Mouse (Mus musculus): ENCODE measurements around the gene Psmd9. TPM values are rescaled to one million over a fixed set of nuclear protein-coding genes. Genes with fewer than 3 reads are reported as not detected.

The Psmd9 gene
- polyA plus RNA-seq, 3 experiments from 2014 or later, result 36.1 to 40.9 (median 39.8) TPM

DNA sequence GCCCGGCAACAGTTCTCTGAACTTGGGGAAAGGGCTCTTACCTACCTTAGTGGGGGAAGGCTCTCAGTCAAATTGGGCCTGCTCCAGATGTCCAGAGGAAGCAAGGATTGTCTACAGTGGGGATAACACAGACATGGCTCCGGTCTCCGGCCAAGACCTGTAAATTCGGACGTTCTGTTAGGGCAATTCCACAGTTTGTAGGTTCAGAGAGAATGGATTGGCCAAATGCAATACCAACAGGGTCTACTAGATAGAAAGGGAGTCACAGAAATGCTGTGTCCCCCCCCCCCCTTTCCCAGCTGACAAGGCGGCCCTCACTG lies 31.3 kb upstream of the Psmd9 start:
- no peak for ATAC-seq

DNA sequence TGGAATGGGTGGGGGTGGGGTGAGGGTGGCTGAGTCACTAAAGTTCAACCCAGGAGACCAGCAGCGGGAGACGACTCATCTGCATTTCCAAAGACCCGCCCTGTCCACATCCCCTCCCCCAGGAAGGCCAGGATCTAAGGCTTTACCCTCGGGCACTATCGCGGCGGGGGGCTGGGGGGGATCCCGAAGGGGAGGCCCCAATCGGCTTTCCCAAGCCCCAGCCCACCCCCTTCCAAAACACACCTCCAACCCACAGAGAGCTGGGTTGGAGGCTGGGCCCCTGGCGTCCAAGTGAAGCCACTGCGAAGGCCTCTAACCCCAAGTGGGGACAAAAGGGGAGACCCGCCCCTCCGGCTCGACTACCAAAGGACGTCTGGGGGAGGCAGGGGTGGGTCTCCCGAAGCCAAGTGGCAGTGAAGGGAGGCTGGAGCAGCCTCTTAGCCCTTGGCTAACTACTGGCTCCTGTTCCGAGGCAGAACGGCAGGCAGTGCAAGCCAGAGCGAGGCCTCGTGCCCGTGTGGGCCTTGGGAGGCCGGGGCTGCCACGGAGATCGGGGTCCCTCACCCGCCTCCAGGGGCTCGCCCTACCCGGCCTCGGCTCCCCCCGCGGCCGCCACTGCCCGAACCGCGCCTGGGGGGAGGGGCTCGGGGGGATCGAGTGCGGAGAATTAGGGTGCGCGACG lies 30.8 kb upstream of the Psmd9 start:
- ATAC-seq, result no peak

DNA sequence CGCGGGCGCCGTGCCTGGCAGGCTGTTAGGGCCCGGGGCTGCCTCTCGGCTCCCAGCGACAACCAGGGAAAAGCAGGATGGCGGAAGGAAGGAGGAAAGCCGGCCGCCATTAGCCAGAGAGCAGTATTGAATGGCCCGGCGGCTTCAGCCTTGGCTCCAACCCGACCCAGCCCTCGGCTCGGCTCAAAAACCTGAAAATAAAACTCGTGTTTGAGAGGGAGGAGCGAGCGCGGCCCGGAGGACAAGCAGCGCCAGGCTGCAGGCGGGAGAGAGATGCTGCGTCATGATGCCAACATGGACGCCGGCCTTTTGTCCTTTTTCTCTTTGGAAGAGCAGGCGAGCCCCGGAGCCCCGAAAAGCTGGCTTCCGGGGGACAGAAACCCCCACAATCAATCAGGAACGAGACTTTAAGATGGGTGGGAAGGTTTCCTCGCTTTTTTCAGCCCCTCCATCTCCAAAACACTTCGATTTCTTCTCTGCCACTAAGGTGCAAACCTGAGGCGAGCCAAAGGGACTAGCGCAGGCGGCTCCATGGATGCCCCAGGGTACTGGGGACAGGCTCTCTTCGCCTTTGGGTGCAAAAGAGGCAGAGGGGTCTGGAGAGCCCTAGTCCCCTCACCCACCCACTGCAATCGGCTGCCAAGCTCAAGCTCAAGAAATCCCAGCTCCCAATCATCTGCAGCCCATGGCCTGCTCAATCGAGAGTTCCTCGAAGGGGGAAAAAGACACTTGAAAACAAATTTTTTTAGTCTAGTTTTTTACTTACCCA lies 30.1 kb upstream of the Psmd9 start:
- ATAC-seq, result peak; percentile 18

DNA sequence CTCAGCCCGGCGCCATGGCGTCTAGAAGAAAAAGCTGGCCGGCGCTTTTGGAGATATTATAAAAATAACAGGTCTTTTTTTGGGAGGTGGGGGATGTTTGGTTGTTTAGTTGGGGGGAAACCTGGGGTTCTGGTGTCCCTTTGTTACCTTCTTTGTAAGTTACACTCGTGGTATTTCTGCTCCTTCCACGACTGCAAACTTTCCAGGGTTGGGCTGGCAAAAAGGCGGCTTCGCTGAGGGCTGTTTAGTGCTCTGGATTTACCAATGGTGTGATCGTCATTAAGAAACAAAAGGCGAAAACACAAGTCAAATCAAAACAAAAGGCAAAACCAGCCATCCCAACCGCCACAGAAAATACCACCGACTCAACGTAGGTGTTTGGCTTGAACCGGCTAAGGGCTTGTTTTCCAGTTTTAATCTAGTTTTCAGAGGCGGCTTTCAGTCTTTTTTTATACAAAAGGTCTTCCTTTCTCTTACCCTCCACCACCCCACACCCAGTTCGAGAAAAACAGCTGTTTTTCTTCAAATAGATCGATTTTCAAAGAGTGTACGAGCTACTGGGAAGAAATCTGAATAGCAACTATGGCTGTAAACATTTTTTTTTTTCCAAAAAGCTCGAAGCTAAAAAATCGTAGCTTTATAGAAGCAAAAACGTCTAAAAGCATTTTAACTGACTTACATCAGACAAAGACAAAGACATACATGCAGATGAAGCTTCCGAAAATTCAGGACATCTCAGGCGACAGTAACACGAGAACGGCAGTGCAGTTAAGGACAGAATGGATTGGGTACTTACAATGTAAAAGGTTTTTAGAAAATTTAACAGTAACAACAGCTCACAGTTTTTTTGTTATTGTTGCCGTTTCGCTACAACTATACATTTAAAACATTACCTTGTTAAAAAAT lies 29.2 kb upstream of the Psmd9 start:
- ATAC-seq, result no peak

DNA sequence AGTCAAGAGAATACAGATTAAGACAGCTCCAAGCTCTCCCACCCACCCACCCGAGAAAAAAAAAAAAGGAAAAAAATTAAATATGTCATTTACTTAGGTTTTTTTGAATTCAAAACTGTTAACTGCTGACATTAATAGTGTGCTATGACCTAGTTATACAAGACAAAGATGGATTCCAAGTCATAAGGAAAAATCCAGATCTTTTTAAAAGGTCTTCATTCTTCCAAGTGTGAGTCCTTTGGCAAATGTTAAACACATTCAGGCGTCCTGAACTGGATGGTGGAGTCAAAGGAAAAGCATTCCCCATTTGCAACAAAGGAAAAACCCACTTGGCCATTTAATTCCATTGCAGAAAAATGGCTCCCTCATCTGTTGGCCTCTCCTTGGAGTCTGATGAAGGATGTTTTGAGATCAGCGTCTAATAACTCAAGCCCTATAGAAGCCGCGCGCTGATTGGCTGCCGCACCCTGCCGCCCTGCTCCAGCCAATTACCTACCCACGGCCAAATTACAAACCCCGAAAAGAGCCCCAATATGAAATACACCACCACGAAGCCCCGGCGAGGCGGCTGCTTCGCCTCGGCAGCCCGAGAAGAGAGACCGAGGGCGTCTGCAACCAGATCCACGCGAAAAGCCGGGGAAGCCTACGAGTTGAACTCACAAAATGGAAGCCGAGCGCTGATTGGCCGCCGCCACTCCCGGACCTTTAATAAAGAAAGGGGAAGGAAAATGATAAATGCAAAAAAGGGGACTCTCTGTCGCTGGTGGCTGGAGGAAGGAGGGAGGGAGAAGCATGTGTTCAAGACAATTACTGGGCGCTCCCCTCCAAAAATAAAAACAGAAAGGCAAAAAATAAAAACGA lies 28.3 kb upstream of the Psmd9 start:
- peak; percentile 79 for ATAC-seq

DNA sequence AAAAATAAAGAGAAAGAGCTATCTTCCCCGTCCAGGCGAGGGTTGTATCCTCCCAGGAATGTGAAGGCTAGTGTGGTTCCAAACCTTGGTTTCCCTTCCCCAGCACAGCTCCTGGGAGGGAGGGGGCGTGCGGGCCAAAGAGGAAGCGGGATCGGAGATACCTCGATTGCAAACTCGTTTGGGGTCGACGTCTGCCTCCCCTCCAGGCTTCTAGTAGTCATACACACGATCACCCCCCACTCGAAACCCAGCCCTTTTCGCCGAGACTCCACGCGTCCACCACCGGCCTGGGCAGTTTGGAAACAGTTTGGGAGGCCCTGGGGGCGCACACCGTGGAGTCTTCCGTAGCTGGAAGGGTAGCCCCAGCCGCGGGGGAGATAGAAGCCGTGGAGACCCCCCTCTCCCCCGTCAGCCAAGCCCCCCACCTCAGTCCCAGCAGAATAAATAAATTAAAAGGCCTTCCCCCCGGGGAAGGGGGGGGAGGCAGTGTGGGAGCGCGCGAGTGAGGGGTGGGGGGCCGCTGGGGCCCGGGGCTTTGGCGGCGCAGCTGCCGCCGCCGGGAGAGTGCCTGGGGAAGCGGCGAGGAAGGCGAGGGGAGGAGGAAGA lies 27.6 kb upstream of the Psmd9 start:
- ATAC-seq, result no peak

DNA sequence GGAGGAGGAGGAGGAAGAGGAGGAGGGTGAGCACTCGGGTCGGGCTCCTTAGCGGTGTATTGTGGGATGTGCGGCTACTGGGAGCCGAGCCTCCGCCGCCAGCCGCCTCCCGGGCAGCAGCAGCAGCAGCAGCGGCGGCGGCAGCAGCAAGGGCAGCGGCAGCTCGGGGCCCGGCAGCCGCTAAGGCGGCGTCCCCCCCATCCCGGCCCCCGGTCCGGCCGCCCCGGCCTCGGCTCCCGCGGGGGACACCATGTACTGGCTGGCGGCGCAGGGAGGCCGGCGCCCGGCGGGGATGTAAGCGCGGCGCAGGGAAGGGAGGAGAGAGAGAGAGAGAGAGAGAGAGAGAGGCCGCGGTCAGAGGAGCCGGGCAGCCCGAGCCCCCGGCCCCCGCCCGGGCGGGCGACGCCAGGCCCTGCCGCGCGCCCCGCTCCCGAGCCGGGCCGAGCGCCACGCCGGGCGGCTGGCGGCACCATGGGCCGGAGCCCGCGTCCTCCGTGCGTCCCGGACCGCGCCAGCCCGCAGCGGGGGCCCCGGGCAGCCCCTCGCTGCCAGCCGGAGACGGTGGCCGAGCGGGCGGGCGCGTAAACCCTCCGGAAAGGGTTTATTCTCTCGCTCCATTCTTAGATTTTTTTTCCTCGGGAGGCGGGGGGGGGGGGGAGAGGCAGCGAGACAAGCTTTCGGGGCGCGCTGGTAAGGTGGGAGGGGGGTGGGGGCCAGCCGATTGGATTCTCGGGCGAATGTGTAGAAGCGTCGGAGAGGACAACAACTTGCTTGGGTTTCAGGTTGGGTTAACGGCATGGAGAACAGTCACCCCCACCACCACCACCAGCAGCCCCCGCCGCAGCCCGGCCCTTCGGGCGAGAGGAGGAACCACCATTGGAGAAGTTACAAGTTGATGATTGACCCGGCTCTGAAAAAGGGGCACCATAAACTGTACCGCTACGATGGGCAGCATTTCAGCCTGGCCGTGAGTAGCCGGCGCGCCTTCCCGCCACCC lies 26.8 kb upstream of the Psmd9 start, which contains the start of gene Setd1b:
Gene Setd1b (plus strand): TSS at position 33 of the 997 bp plus-strand sequence.
- no peak for ATAC-seq

DNA sequence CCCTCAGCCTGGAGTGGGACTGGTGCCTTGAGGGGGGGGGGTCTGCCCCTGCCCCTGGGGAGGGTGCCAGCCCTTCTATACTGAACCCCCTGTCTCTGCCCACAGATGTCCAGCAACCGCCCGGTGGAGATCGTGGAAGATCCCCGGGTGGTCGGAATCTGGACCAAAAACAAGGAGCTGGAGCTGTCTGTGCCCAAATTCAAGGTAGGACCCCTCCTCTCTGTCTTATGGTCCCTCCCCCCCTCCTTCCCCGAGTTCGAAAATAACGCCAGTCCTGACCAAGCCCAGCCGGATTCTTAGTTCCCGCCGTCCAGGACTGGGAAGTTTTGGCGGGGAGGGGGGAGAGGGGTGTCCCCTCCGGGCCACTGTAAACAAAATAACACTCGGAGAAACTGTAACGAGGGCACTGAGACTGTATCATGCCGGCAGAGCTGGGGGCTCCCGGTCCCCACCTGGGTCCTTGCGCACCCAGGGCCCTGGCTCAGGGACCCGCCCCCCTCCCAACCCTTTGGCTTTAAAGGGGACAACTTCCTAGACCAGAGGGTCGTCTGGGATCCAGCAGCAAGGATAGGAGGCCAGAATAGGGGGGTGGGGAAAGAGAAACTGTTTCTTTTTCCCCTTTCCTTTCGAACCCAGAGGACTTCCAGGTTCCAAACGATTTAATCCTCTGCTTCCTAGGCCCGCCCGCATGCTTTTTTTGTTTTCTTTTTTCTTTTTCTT lies 25.8 kb upstream of the Psmd9 start:
- no peak for ATAC-seq

DNA sequence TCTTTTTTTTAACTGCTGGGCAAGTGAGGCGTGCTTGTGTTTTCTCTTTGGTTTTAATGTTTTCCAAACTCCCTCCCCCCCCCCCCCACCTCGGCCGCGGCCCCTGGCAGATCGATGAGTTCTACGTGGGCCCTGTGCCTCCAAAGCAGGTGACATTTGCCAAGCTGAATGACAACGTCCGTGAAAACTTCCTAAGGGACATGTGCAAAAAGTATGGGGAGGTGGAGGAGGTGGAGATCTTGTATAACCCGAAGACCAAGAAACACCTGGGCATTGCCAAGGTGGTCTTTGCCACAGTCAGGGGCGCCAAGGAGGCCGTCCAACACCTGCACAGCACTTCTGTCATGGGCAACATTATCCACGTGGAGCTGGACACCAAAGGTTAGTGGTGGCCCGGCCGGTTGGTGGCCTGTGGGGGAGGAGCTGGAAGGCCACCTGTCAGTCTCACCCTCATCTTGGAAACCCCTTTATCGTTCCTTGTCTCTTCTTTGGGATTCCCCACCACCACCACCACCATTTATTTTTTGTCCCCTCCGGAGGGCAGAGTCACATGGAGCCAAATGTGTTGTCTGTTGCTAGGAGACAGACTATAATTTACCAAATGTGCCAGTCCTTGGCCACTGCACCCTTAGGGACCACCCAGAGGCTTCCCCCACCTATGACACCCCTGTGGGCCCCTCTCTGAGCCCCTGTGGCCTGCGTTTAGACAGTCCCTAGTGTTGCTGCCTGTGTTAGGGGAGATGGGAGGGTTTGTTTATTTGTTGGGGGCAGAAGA lies 25.1 kb upstream of the Psmd9 start:
- no peak for ATAC-seq

DNA sequence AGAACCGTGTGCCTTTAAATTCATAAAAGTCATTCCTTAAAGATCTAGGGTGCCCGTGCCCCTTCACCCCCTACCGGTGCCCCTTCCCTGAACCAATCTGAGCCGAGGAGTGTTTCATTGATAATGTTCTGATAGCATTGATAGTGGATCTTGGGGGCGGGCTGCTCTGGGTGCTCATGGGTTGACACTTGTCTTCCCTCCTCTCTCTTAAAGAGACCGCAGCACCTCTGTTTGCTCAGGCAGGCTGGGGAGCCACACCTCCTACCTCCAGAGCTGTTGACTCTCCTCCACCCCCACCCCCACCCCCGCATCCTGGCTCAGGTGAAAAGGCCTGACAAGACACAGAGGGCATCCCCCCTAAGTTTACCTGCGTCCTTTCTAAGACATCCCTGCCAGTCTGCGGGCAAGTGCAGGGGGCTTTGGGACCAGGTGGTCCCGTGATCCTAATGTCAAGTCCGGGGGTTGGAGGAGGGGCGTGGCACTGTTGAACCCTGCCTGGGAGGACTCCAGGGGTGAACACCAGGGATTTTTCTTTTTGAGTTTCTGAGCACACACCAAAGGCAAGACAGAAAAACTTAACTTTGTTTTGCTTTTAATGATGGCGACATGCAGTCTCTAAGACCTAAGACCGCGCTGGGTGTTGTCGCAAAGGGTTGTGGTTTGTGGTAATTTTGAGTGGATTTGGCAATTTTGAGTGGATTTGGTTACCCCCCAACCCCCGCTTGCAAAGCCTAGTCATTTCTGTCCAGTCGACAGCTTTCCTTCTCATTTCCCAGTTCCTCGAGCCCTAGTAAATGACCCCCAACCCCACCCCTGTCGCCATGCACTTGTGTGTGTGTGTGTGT lies 24.2 kb upstream of the Psmd9 start:
- ATAC-seq, result peak; percentile 26

DNA sequence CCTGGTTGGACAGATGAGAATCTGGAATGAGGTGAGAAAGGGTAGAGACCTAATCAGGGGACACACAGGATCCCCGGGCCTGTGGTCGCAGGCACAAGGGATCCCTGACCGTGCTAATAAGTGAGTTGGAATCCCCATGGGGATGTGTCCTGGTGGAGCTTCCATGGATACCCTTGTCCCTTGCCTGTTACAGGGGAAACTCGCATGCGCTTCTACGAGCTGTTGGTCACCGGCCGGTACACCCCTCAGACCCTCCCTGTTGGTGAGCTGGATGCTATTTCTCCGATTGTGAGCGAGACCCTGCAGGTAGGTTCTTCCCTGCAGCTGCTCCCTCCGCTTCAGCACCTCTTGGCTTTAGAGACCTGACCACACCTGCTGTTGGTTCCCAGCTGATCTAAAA lies 22.9 kb upstream of the Psmd9 start:
- no peak for ATAC-seq

DNA sequence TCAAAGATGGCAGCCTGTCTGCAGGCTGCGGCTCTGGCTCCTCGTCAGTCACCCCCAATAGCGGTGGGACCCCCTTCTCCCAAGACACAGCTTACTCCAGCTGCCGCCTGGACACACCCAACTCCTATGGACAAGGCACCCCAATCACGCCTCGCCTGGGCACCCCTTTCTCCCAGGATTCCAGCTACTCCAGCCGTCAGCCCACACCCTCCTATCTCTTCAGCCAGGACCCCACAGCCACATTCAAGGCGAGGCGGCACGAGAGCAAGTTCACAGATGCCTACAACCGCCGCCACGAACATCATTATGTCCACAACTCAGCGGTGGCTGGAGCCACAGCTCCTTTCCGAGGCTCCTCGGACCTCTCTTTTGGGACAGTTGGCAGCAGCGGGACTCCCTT lies 21.6 kb upstream of the Psmd9 start:
- no peak for ATAC-seq

DNA sequence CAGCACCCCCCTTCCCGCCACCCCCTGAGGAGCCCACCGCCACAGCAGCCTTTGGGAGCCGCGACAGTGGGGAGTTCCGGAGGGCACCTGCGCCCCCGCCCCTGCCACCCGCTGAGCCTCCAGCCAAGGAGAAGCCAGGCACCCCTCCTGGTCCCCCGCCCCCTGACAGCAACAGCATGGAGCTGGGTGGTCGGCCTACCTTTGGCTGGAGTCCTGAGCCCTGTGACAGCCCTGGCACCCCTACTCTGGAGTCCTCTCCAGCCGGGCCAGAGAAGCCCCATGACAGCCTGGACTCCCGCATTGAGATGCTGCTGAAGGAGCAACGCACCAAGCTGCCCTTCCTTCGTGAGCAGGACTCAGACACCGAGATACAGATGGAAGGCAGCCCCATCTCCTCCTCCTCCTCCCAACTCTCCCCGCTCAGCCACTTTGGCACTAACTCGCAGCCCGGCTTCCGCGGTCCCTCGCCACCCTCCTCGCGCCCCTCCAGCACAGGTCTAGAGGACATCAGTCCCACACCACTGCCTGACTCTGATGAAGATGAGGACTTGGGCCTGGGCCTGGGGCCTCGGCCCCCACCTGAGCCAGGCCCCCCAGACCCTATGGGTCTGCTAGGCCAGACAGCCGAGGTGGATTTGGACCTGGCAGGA lies 21.0 kb upstream of the Psmd9 start:
- ATAC-seq, result no peak

DNA sequence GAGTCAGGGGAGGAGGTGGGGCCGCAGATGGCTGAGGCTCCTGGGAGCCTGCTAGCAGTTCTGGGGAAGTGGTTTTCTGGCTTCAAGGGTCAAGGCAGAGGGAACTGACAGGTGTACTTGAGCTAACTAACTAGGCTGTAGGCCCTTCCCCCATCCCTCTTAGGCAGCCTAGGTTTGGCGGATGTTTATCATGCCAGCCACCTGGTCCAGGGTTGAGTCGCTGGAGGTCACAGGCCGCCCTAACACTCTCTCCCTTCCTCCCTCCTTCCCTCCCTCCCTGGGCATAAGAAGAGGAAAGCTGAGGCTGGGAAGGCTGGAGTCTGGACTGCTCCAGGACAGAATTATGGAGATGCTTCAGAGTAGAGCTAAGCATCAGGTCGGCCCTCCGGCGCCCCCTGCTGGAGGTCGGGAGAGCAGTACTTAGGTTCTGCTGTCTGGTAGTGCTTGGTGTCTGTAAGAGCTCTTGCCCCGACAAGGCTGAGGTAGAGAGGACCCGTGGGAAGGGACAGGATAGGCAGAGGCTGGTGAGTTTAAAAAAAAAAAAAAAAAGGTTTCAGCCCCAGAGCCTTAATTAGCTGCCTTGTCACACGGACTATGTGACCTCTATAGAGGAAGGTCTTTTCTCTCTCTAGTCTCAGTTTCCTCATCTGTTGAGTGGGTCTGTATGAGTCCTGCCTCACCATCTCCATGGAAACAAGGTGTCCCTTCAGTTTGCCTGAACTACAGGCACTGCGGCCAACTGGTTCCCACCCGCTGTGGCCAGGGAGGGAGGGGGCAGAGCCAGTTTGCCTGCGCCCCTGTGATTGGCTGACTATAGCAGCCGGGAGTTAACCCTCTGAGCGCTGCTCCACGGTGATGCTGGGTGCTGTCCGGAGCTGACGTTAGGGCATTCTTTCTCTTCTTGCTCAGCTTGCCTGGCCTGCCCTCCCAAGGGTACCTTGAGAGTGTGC lies 19.5 kb upstream of the Psmd9 start:
- peak; percentile 61 for ATAC-seq

DNA sequence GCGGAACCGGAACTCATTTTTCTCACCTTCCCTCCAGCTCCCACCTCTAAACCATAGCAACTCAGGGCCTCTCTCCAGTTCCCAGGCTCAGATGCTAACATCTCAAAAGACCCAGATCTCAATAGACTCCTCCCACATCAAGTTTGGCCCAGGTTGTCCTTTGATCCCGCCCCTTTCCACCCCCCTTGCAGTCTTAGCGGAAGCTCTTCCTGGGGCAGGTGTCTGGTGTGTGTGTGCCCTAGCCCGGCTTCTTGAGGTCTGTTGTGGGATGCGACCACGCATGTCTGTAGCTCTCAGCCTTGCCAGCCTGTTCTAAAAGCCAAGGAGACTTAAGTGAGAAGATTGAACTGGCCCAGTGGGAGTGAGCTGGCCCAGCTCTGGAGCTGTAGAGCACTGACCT lies 18.6 kb upstream of the Psmd9 start:
- peak; percentile 78 for ATAC-seq

DNA sequence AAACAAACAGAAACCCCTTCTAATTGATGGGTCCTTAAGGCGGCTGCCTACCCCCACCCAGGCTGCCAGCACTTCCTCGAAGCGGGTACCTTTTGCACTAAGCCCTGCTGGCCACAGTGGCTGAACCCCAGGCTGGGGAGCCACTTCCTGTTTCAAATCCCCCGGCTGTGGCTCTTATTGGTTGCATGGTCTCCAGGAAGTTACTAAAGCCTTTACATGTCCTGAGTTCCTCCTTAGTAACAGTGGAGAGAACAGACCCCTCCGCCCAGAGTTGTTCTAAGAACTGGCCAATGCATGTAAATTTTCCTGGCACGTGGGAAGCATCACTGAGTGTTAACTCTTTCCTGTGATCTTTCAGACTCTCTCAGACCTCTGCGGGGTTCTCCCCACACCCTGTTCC lies 18.1 kb upstream of the Psmd9 start:
- peak; percentile 78 for ATAC-seq

All from inflammation-experienced regulatory T-cells, adult 6 months (primary cell).